Mouse (Mus musculus) spleen, embryonic (tissue): ENCODE data around the gene Fhl2.

ENCODE experiments used
- CTCF ChIA-PET: fragments of 350-600 bp; sonication (Branson Sonifier 250); formaldehyde crosslinking; loops from one replicate; lab custom pipeline; 2022; lab: Charles Lee

The Fhl2 gene

GRCm38 (mm10) chr1:43117435-43117834 lies 79.3 kb downstream of the Fhl2 start:
- CTCF ChIA-PET, result no interaction called here

GRCm38 (mm10) chr1:43112882-43113281 lies 83.9 kb downstream of the Fhl2 start:
- CTCF ChIA-PET, result no interaction called here

GRCm38 (mm10) chr1:43110556-43110955 lies 86.2 kb downstream of the Fhl2 start:
- CTCF ChIA-PET, result interaction anchor here (0.6 to 1.5 kb wide), 4 partner anchors 11 to 203 kb away, joined by 3 to 4 read pairs (median 3); no protein-coding TSS in a partner anchor

GRCm38 (mm10) chr1:43108729-43109128 lies 88.1 kb downstream of the Fhl2 start:
- CTCF ChIA-PET, result no interaction called here

- CTCF ChIA-PET, result no interaction called here
Observed at GRCm38 (mm10) chr1:43098031-43098984, 98.5 kb downstream of the Fhl2 start, which contains the start of the genes Tgfbrap1 and AI597479. Tgfbrap1 (minus strand) TSS chr1:43098637. AI597479 (plus strand) TSS chr1:43098710.

- CTCF ChIA-PET, result no interaction called here
Observed at GRCm38 (mm10) chr1:43094206-43094605, 102.6 kb downstream of the Fhl2 start.

- CTCF ChIA-PET, result interaction anchor here (0.5 kb wide), 1 partner anchor 285 kb away, joined by 5 read pairs; no protein-coding TSS in a partner anchor
Observed at GRCm38 (mm10) chr1:43092056-43093015, 104.4 kb downstream of the Fhl2 start.

GRCm38 (mm10) chr1:43091306-43092055 lies 105.3 kb downstream of the Fhl2 start:
- CTCF ChIA-PET, result interaction anchor here (0.5 kb wide), 1 partner anchor 453 kb away, joined by 21 read pairs; no protein-coding TSS in a partner anchor

GRCm38 (mm10) chr1:43090418-43090817 lies 106.4 kb downstream of the Fhl2 start:
- CTCF ChIA-PET, result no interaction called here

- CTCF ChIA-PET, result no interaction called here
Observed at GRCm38 (mm10) chr1:43082946-43083345, 113.8 kb downstream of the Fhl2 start.

- CTCF ChIA-PET, result no interaction called here
Observed at GRCm38 (mm10) chr1:43078124-43078523, 118.7 kb downstream of the Fhl2 start.

- CTCF ChIA-PET, result no interaction called here
Observed at GRCm38 (mm10) chr1:43074791-43075190, 122.0 kb downstream of the Fhl2 start.
